Mouse (Mus musculus) regulatory T cell (primary cell): ENCODE results near the gene Brsk2.

Experiments used
- in situ Hi-C: fragments of 300-600 bp; cut with MboI, MseI; formaldehyde crosslinking; loops from one replicate; pipeline ENCODE4 v1.15.1; 2025; ENCODE audit warnings: high pct_unique_total_duplicates

The Brsk2 gene

DNA sequence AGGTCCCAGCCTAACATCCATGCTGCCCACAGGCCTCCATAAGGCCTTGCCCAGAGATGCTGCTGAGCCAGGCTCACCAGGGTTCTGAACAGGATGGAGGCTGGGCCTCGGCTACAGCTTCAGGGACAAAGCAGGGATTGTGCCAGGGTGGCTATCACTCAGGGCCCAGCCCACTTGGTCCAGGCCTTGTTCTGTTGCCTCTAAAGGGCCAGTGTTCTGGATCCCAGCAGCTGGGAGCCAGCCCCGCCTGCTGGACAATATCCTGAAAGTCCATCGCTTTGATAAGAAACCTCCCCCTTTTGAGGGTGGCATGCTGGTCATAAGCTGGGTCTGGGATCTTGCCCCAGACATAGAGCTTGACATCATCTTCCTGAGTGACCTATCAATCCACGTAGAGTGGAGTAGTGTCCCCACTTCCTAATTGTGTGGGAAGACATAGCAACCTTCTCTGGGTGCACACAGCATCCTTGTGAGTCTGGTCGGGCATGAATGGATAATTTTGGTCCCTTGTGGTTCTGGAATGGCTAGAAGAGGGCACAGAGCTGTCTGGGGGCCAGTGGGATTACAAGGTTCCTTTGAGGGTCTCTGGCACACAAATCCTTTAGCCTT lies 6.1 kb downstream of the Brsk2 start:
- in situ Hi-C loops = no loop called here

GRCm38 (mm10) chr7:141956174-141956566 lies 6.6 kb downstream of the Brsk2 start:
- in situ Hi-C loops = no loop called here

- in situ Hi-C loops = no loop called here
Observed at GRCm38 (mm10) chr7:141957524-141958051, 8.0 kb downstream of the Brsk2 start.

GRCm38 (mm10) chr7:141958211-141958610 lies 8.7 kb downstream of the Brsk2 start:
- in situ Hi-C loops = no loop called here

DNA sequence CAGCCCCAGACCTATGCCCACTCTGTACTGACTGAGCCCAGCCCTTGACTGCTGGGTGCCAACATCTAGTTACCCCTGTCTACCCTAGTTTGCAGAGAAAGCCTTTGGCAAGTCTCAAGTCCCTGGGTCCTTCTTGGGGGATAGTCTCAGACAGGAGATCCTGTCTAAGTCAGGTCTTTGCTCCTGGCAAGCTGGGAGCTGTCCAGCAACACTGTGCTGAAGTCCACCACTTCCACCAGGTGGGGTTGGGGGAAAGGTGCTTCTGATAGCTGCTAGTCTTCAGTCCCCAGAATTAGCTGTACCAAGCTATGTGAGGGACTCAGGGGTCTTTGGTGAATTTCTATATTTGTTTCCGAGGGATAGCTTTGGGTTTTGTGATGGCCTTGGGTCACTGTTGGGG lies 9.6 kb downstream of the Brsk2 start:
- in situ Hi-C loops = no loop called here

DNA sequence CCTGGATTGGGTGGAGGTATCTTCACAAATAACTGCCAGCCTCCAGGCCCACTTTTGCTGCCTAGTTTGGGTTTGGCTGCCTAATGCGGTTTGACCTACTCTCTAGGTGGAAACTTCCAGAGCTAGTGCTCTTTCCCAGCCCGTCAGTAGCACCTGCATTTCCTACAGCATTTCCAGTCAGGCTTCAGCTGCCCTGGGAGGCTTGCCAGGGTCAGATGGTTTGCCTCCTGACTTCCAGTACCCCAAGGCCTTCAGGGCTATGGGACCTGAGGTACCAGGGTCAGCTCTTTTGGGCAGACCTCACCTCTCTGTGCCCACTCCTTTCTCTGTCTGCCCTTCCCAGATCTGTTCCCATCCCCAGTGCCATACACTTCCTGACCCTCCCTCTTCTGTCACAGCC lies 11.4 kb downstream of the Brsk2 start:
- in situ Hi-C loops = no loop called here

DNA sequence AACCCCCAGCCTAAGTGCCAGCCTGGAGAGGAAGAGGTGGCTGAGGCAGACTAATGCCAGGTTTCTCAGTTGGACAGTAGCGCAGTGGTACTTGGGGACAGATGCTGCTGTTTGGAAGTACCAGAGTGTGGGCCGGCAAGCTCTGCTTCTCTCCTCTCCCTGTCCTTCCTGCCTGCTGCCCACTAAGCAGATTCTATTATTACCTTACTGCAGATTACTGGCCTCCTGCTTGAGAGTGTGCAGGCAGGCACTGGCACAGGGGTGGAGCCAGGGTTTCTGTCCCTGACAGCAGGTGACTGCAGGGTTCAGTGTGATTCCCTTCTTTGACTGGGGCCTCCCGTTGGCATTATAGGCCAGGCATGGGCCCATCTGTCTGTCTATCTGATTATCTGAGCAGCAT lies 11.9 kb downstream of the Brsk2 start:
- in situ Hi-C loops = no loop called here

DNA sequence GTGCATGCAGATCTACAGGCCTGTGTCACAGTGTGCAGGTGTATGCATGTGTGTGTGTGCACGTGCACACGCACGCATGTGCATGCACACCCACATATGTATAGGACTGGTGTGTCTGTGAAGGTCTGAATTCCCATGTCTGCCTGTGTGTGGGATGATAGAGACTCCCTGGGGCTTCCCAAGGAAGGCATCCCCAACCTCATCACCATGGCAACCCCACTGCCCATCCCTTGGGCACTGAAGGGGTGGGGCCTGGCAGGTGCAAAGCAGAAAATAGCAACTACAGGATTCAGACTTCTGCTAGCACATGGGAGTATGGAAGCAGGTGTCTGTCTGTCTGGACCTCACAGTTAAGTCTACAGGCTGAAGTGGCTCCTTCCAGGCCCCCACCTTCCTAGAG lies 13.0 kb downstream of the Brsk2 start:
- in situ Hi-C loops = no loop called here

- in situ Hi-C loops = loop anchor here (5.0 kb wide), 1 partner anchor 681 kb away; no protein-coding TSS in a partner anchor
Observed at GRCm38 (mm10) chr7:141966281-141966680, 16.7 kb downstream of the Brsk2 start.

- in situ Hi-C loops = no loop called here
Observed at GRCm38 (mm10) chr7:141972831-141973619, 23.5 kb downstream of the Brsk2 start.

DNA sequence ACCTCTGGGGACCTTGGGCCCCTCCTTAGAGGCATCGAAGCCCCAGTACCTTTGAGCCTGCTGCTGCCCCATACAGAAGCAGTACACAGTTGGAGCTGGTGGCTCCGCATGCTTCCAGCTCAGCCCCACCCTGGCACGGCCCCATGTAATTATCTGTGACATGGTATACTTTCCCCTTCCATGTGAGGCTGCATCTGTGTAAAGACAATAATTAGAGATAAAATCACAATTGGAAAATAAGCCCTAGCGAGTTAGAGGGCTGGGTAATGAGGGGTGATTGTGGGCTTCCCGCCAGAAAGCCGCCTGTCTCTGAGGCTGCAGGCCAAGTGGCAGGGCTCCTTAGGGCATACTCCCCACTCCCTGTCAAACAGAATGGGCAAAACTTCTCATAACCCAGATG lies 28.5 kb downstream of the Brsk2 start:
- in situ Hi-C loops = no loop called here

- in situ Hi-C loops = no loop called here
Observed at GRCm38 (mm10) chr7:141979247-141979646, 29.7 kb downstream of the Brsk2 start.

DNA sequence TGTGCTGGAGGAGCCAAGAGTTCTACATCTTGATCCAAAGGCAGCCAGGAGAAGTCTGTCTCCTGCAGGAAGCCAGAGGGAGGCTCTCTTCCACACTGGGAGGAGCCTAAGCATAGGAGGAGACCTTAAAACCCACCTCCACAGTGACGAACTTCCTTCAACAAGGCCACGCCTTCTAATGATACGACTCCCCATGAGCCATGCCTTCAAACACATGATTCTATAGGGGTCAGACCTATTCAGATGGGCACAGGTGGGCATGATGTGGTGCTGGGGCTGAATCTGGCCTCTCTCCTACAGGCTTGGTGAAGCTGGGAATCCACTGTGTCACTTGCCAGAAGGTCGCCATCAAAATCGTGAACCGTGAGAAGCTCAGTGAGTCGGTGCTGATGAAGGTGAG lies 31.7 kb downstream of the Brsk2 start:
- in situ Hi-C loops = no loop called here

DNA sequence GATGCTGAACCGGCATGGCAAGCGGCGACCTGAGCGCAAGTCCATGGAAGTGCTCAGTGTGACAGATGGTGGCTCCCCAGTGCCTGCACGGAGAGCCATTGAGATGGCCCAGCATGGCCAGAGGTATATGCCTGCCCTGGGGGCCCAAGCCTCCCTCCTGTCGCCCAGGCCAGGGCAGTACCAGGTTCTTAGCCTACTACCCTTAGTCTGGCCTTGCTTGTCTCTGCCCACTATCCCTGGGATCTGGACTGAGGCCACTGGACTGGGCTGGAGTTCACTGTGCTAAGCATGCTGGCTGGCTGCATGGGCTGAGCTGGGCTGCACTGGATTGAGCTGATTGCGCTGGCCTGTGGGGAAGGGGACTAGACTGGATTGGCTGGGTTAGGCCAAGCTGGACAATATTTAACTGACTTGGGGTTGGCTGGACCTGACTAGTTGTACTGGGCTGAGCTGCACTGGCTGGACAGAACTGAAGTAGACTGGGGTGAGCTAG lies 38.8 kb downstream of the Brsk2 start:
- in situ Hi-C loops = no loop called here

- in situ Hi-C loops = no loop called here
Observed at GRCm38 (mm10) chr7:141991183-141991582, 41.6 kb downstream of the Brsk2 start.

DNA sequence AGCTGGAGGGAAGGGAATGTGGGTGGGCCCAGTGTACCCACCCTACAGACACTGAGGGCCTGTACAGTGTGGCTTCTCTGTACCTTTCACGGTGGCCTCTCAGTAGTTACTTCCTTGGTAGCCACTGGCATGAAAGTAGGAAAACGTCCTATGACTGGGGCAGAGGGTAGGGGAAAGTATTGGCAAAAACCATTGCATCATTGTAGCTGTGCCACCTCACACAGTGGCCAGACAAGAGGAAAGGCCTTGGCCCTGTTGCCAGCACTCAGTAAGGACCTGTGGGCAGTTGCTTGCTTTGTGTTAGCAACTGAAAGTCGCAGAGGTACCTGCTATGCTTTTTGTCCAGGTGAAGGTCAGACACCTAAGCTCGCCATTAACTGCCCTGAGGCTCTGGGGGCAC lies 44.6 kb downstream of the Brsk2 start:
- in situ Hi-C loops = no loop called here

DNA sequence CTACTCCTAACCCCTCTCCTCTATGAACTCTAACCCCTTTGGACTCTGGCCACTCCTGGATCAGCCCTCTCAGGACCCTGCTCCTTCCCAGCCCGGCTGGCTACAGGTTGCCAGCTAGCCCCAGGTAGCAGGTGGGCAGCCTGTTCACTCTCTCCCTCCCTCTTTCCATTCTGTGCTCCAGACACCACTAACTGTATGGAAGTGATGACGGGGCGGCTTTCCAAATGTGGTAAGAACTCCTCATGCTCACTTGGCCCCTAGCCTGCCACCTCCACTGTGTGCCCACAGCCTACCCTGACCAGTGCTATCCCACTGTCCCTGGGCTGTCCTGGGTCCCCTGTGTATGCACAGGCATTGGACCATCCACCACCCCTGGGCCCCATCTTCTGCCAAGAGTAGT lies 51.1 kb downstream of the Brsk2 start:
- in situ Hi-C loops = no loop called here

GRCm38 (mm10) chr7:142001597-142002340 lies 52.2 kb downstream of the Brsk2 start:
- in situ Hi-C loops = no loop called here

DNA sequence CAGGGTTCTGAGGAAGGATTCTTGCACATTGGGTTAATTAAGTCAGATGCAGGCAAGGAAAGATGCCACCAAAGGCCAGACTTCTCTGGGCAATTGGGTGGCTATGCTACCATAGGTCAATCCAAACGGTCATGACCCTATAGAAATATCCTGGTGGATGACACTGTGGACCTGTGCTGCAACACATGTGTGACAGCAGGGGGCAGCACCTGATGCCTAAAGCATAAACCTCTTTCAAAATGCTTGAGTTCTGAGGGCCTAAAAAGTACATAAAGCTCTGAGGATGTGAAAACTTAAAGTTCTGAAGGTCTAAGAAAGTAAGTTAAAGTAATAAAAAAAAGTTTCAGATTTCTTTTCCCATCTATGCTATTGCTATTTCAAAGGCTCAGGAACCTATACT lies 67.0 kb downstream of the Brsk2 start:
- in situ Hi-C loops = no loop called here

- in situ Hi-C loops = no loop called here
Observed at GRCm38 (mm10) chr7:142019699-142020098, 70.1 kb downstream of the Brsk2 start.

DNA sequence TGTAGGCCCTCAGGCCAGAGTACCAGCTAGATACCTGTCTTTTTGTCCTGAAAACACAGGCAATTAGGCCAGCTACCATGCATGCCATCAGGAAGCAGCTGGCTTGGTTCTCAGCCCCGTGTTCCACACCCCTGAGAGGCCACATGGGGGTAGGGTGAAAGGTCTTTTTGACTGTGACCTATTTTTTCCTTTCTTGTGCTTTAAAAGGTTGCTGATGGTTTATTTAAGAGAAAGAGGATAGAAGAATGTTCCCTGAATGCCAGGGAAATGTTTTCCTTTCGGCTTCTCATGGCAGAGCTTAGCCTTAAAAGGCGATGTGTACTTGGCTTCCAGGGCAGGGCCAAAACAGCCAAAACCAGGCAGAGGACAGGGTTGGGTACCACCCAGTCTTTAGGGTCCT lies 71.3 kb downstream of the Brsk2 start:
- in situ Hi-C loops = no loop called here

DNA sequence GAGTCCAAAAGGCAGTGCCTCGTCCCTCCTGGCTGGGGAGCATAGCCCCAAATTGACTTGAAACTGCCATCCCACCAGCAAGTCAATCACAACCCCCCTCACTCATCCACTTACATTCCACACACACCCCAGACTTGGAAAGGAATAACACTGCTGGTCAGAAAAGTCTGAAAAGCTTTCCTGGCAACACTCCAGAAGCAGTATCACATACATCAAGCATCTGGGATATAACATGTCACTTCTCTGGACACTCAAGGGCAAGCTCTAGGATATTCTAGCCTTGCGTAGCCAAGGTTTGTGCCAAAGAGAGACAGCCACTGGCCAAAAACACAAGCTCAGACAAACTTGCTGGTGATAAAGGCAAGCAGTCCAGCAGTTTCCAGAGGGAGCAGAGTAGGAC lies 75.6 kb downstream of the Brsk2 start:
- in situ Hi-C loops = no loop called here
